Mouse (Mus musculus): ENCODE measurements at regions not wholly inside any gene's neighbourhood (a gene's known extent, or its start where the extent isn't known, plus 50 kb on each side); places are given as distances from the start of the nearest gene placed in this dataset.
"Not testable (repeated sequence)": the region's sequence is repeated elsewhere in the genome, so short reads cannot be mapped to it uniquely, and the experiment has no call there.

- 81% methylated on average over 15 of the region's 15 CpGs for WGBS
- H3K36me3 ChIP-seq (ENCODE audit: control insufficient read depth, insufficient read depth, low read length) = no peaks in the 10 kb centered on the region
- H3K4me3 ChIP-seq (ENCODE audit: low read depth, low read length) = no peak overlapping the region
- no peak overlapping the region for H3K27ac ChIP-seq (ENCODE audit: low read depth, low read length)
- no peak for ATAC-seq (replicated peaks; ENCODE audit: low FRiP score)
- H3K4me1 ChIP-seq (replicated peaks; ENCODE audit: control insufficient read depth, insufficient read depth, low read length) = peaks cover 5% of the 10 kb centered on the region; the same call in 1 of the 2 replicates
- H3K9me3 ChIP-seq (ENCODE audit: control insufficient read depth, low read length) = no peaks in the 10 kb centered on the region
- no peak overlapping the region for H3K9ac ChIP-seq (ENCODE audit: low read length)
- H3K27me3 ChIP-seq (ENCODE audit: control insufficient read depth, insufficient read depth, low read length) = peaks cover 12% of the 10 kb centered on the region
- H3K4me2 ChIP-seq (ENCODE audit: low read depth, low read length, severe bottlenecking) = no peak overlapping the region
- no peak for DNase-seq (ENCODE audit: low spot score)
These were observed 76.3 kb downstream of the Cpn2 start for GRCm38 (mm10) chr16:30190935-30191514.

- Histone ChIP-seq H3K4me2 (ENCODE audit: low read depth, low read length, severe bottlenecking) (no peak overlapping the region), H3K9me3 (ENCODE audit: control insufficient read depth, low read length) (no peaks in the 10 kb centered on the region), H3K4me1 (replicated peaks; ENCODE audit: control insufficient read depth, insufficient read depth, low read length) (peaks cover 4% of the 10 kb centered on the region; the same call in 1 of the 2 replicates), H3K27ac (ENCODE audit: low read depth, low read length) (no peak overlapping the region), H3K36me3 (ENCODE audit: control insufficient read depth, insufficient read depth, low read length) (no peaks in the 10 kb centered on the region), H3K27me3 (ENCODE audit: control insufficient read depth, insufficient read depth, low read length) (peaks cover 8% of the 10 kb centered on the region), H3K9ac (ENCODE audit: low read length) (no peak overlapping the region), H3K4me3 (ENCODE audit: low read depth, low read length) (no peak overlapping the region)
- ATAC-seq (replicated peaks; ENCODE audit: low FRiP score) = no peak
- 72% methylated on average over 8 of the region's 8 CpGs for WGBS
- DNase-seq (ENCODE audit: low spot score) = no peak
These were observed 73.7 kb downstream of the Cpn2 start for GRCm38 (mm10) chr16:30193294-30194261.

DNA sequence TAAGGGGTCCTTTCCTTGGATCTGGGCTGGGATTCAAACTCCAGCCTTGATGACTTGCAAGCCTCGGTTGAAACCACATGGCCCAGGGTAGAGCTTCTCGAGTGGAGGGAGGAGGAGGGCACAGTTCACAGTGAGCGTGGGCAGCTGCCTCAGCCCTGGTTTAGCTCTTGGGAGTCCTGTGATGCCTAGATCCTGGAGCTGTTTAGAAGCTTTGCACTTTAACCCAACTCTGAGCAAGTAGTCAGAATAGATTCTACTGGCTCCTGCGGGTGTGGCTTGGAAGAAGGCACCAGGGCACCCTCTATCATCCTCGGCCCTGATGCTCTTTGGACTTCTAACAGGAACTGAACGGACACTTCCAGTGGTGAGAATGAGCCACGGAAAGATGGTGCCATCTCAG, 72.5 kb downstream of the Cpn2 start:
- ATAC-seq (replicated peaks; ENCODE audit: low FRiP score) (no peak), DNase-seq (ENCODE audit: low spot score) (no peak)
- Histone ChIP-seq H3K4me2 (ENCODE audit: low read depth, low read length, severe bottlenecking) (no peak overlapping the region), H3K4me3 (ENCODE audit: low read depth, low read length) (no peak overlapping the region), H3K27me3 (ENCODE audit: control insufficient read depth, insufficient read depth, low read length) (peaks cover 2% of the 10 kb centered on the region), H3K36me3 (ENCODE audit: control insufficient read depth, insufficient read depth, low read length) (no peaks in the 10 kb centered on the region), H3K9me3 (ENCODE audit: control insufficient read depth, low read length) (peaks cover 5% of the 10 kb centered on the region; the same call in 1 of the 2 replicates), H3K4me1 (replicated peaks; ENCODE audit: control insufficient read depth, insufficient read depth, low read length) (peaks cover 4% of the 10 kb centered on the region; the same call in 1 of the 2 replicates), H3K9ac (ENCODE audit: low read length) (no peak overlapping the region), H3K27ac (ENCODE audit: low read depth, low read length) (no peak overlapping the region)
- WGBS = 88% methylated on average over 7 of the region's 7 CpGs

GRCm38 (mm10) chr16:30195859-30196258, 71.4 kb downstream of the Cpn2 start:
- not testable (repeated sequence) for H3K4me1 ChIP-seq (replicated peaks; ENCODE audit: control insufficient read depth, insufficient read depth, low read length); H3K4me2 ChIP-seq (ENCODE audit: low read depth, low read length, severe bottlenecking); H3K27ac ChIP-seq (ENCODE audit: low read depth, low read length); H3K9ac ChIP-seq (ENCODE audit: low read length); H3K36me3 ChIP-seq (ENCODE audit: control insufficient read depth, insufficient read depth, low read length); H3K27me3 ChIP-seq (ENCODE audit: control insufficient read depth, insufficient read depth, low read length); H3K9me3 ChIP-seq (ENCODE audit: control insufficient read depth, low read length); H3K4me3 ChIP-seq (ENCODE audit: low read depth, low read length); DNase-seq (ENCODE audit: low spot score); ATAC-seq (replicated peaks; ENCODE audit: low FRiP score)
- 88% methylated on average over 2 of the region's 2 CpGs for WGBS

- DNase-seq (ENCODE audit: low spot score) (no peak), ATAC-seq (replicated peaks; ENCODE audit: low FRiP score) (no peak)
- Histone ChIP-seq H3K4me3 (ENCODE audit: low read depth, low read length) (no peak overlapping the region), H3K4me1 (replicated peaks; ENCODE audit: control insufficient read depth, insufficient read depth, low read length) (peaks cover 4% of the 10 kb centered on the region; the same call in 1 of the 2 replicates), H3K36me3 (ENCODE audit: control insufficient read depth, insufficient read depth, low read length) (no peaks in the 10 kb centered on the region), H3K27ac (ENCODE audit: low read depth, low read length) (no peak overlapping the region), H3K27me3 (ENCODE audit: control insufficient read depth, insufficient read depth, low read length) (peaks cover 2% of the 10 kb centered on the region), H3K9ac (ENCODE audit: low read length) (no peak overlapping the region), H3K4me2 (ENCODE audit: low read depth, low read length, severe bottlenecking) (no peak overlapping the region), H3K9me3 (ENCODE audit: control insufficient read depth, low read length) (peaks cover 5% of the 10 kb centered on the region; the same call in 1 of the 2 replicates)
- WGBS = 79% methylated on average over 3 of the region's 3 CpGs
These were observed 69.9 kb downstream of the Cpn2 start for GRCm38 (mm10) chr16:30197351-30197750.

GRCm38 (mm10) chr16:30199836-30200235, 67.5 kb downstream of the Cpn2 start:
- Histone ChIP-seq H3K4me1 (replicated peaks; ENCODE audit: control insufficient read depth, insufficient read depth, low read length) (no peaks in the 10 kb centered on the region; the same call in 1 of the 2 replicates), H3K36me3 (ENCODE audit: control insufficient read depth, insufficient read depth, low read length) (no peaks in the 10 kb centered on the region), H3K4me2 (ENCODE audit: low read depth, low read length, severe bottlenecking) (no peak overlapping the region), H3K27me3 (ENCODE audit: control insufficient read depth, insufficient read depth, low read length) (peaks cover 3% of the 10 kb centered on the region; the same call in 1 of the 2 replicates), H3K4me3 (ENCODE audit: low read depth, low read length) (no peak overlapping the region), H3K9me3 (ENCODE audit: control insufficient read depth, low read length) (peaks cover 5% of the 10 kb centered on the region; the same call in 1 of the 2 replicates), H3K9ac (ENCODE audit: low read length) (no peak overlapping the region), H3K27ac (ENCODE audit: low read depth, low read length) (no peak overlapping the region)
- DNase-seq (ENCODE audit: low spot score) = no peak
- 85% methylated on average over 4 of the region's 4 CpGs for WGBS
- ATAC-seq (replicated peaks; ENCODE audit: low FRiP score) = no peak

GRCm38 (mm10) chr16:30204144-30204543, 63.2 kb downstream of the Cpn2 start:
- Histone ChIP-seq H3K4me2 (ENCODE audit: low read depth, low read length, severe bottlenecking) (no peak overlapping the region), H3K9me3 (ENCODE audit: control insufficient read depth, low read length) (peaks cover 4% of the 10 kb centered on the region), H3K4me1 (replicated peaks; ENCODE audit: control insufficient read depth, insufficient read depth, low read length) (no peaks in the 10 kb centered on the region; the same call in none of the 2 replicates), H3K9ac (ENCODE audit: low read length) (no peak overlapping the region), H3K27me3 (ENCODE audit: control insufficient read depth, insufficient read depth, low read length) (peaks cover 3% of the 10 kb centered on the region), H3K36me3 (ENCODE audit: control insufficient read depth, insufficient read depth, low read length) (no peaks in the 10 kb centered on the region), H3K27ac (ENCODE audit: low read depth, low read length) (no peak overlapping the region), H3K4me3 (ENCODE audit: low read depth, low read length) (no peak overlapping the region)
- no peak for DNase-seq (ENCODE audit: low spot score)
- ATAC-seq (replicated peaks; ENCODE audit: low FRiP score) = no peak
- WGBS = 32% methylated on average over 4 of the region's 4 CpGs

DNA sequence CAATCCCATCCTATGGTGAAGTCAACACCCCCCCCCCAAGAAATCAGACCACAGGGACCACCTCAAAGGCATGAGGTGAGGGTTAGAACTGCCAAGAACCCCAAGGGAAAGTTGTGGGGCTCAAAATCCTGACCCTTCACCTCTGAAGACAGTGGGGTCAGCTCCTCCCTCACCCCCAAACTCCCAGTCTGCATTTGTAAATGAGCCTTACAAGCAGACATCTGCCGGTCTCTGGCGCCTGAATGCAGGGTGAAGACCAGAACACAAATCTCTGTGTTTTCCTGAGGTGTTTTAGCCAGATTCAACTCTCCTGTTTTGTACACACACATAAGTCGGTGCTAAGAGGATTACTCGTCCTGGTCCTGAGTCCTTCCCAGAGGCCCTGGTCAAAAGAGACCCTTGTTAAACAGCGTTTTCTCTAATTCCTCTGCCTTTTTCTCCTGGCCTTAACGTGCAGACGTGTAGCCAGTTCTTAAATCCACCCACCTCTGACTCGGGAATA, 61.9 kb downstream of the Cpn2 start:
- peaks cover 5% of the 10 kb centered on the region for H3K9me3 ChIP-seq (ENCODE audit: control insufficient read depth, low read length)
- H3K4me1 ChIP-seq (replicated peaks; ENCODE audit: control insufficient read depth, insufficient read depth, low read length) = no peaks in the 10 kb centered on the region; the same call in none of the 2 replicates
- H3K27ac ChIP-seq (ENCODE audit: low read depth, low read length) = peak overlapping the region; percentile 15; the same call in 1 of the 2 replicates
- H3K9ac ChIP-seq (ENCODE audit: low read length) = no peak overlapping the region
- DNase-seq (ENCODE audit: low spot score) (no peak), ATAC-seq (replicated peaks; ENCODE audit: low FRiP score) (peak; percentile 23)
- H3K27me3 ChIP-seq (ENCODE audit: control insufficient read depth, insufficient read depth, low read length) = peaks cover 3% of the 10 kb centered on the region
- no peaks in the 10 kb centered on the region for H3K36me3 ChIP-seq (ENCODE audit: control insufficient read depth, insufficient read depth, low read length)
- 1% methylated on average over 8 of the region's 8 CpGs for WGBS
- H3K4me3 ChIP-seq (ENCODE audit: low read depth, low read length) = peak overlapping the region; percentile 2; the same call in 1 of the 2 replicates
- peak overlapping the region; percentile 33 for H3K4me2 ChIP-seq (ENCODE audit: low read depth, low read length, severe bottlenecking)

Data from forebrain, embryonic 11.5 days (tissue).